Mouse (Mus musculus) myocyte (in vitro differentiated cells): Measurements from ENCODE around the gene Utp20. TPM values are rescaled to one million over a fixed set of nuclear protein-coding genes. Genes with fewer than 3 reads are reported as not detected.
"Not testable (repeated sequence)": the region's sequence is repeated elsewhere in the genome, so short reads cannot be mapped to it uniquely, and the experiment has no call there.

Experiments used
- H3K27me3 ChIP-seq: one replicate; pipeline ENCODE4 v1.6.1; 2011; ENCODE audit not compliant: control insufficient read depth, insufficient read depth, insufficient read length
- H3K36me3 ChIP-seq: one replicate; pipeline ENCODE4 v1.6.1; 2011; ENCODE audit not compliant: control insufficient read depth, insufficient read depth
- H3K4me2 ChIP-seq: one replicate; pipeline ENCODE4 v1.6.1; 2011; ENCODE audit warnings: low read depth, control low read depth
- H3K4me3 ChIP-seq: one replicate; pipeline ENCODE4 v1.5.1; 2011; ENCODE audit warnings: mild to moderate bottlenecking, control low read depth, moderate library complexity
- H3K79me2 ChIP-seq: one replicate; pipeline ENCODE4 v1.6.1; 2011; ENCODE audit not compliant: control insufficient read depth, insufficient read depth
- H3ac ChIP-seq: one replicate; pipeline ENCODE4 v1.6.1; 2011; ENCODE audit not compliant: control insufficient read depth, insufficient read length
- CEBPB ChIP-seq: IDR thresholded peaks from 2 replicates; pipeline ENCODE4 v1.6.1; 2011; ENCODE audit warnings: mild to moderate bottlenecking, moderate library complexity; ENCODE audit not compliant: poor library complexity, insufficient read depth, severe bottlenecking
- E2F4 ChIP-seq: IDR thresholded peaks from one replicate; pipeline ENCODE4 v1.6.1; 2011; ENCODE audit warnings: mild to moderate bottlenecking, control low read depth, moderate library complexity; ENCODE audit not compliant: insufficient read depth
- MAX ChIP-seq: IDR thresholded peaks from one replicate; pipeline ENCODE4 v1.6.1; 2011; ENCODE audit warnings: low read depth, mild to moderate bottlenecking, control low read depth
- MYOD1 ChIP-seq, 3 experiments: IDR thresholded peaks; one replicate each; pipeline ENCODE4 v1.6.1; 2011; ENCODE audit warnings: control low read depth in 2 of 3, low read depth in 2 of 3, mild to moderate bottlenecking in 2 of 3, moderate library complexity in 1 of 3; ENCODE audit not compliant: insufficient read length in 2 of 3, control insufficient read depth in 1 of 3
- MYOG ChIP-seq, 3 experiments: IDR thresholded peaks; one replicate each; pipeline ENCODE4 v1.6.1; 2011; ENCODE audit warnings: control low read depth in 2 of 3, low read depth in 2 of 3, mild to moderate bottlenecking in 2 of 3; ENCODE audit not compliant: insufficient read length in 2 of 3, control insufficient read depth in 1 of 3, insufficient read depth in 1 of 3
- POLR2A ChIP-seq: IDR thresholded peaks from one replicate; pipeline ENCODE4 v1.6.1; 2011; ENCODE audit warnings: low read depth, mild to moderate bottlenecking, control low read depth, moderate library complexity; ENCODE audit not compliant: insufficient read length
- POLR2AphosphoS2 ChIP-seq: IDR thresholded peaks from one replicate; pipeline ENCODE4 v1.6.1; 2011; ENCODE audit warnings: low read depth, control low read depth; ENCODE audit not compliant: insufficient read length
- REST ChIP-seq: IDR thresholded peaks from one replicate; pipeline ENCODE4 v1.6.1; 2011; ENCODE audit warnings: mild to moderate bottlenecking, control low read depth, moderate library complexity; ENCODE audit not compliant: insufficient read depth, insufficient read length
- SRF ChIP-seq: IDR thresholded peaks from one replicate; pipeline ENCODE4 v1.6.1; 2011; ENCODE audit warnings: low read depth; ENCODE audit not compliant: control insufficient read depth, insufficient read length
- TCF12 ChIP-seq: IDR thresholded peaks from one replicate; pipeline ENCODE4 v1.6.1; 2011; ENCODE audit warnings: mild to moderate bottlenecking, control low read depth; ENCODE audit not compliant: poor library complexity, insufficient read depth, severe bottlenecking
- TCF3 ChIP-seq: IDR thresholded peaks from one replicate; pipeline ENCODE4 v1.6.1; 2011; ENCODE audit warnings: low read depth, control low read depth; ENCODE audit not compliant: insufficient read length
- USF1 ChIP-seq: IDR thresholded peaks from one replicate; pipeline ENCODE4 v1.6.1; 2011; ENCODE audit warnings: low read depth, mild to moderate bottlenecking, control low read depth, moderate library complexity
- polyA plus RNA-seq: library from polyadenylated mRNA; unstranded; fragments of >200 nt; fragmentation: generic; extraction: Trizol; gene quantifications from one replicate; pipeline ENCODE4 v1.2.1, GENCODE M21; 2012; ENCODE audit warnings: missing spikeins

The Utp20 gene
- polyA plus RNA-seq, 1 experiment: 11.5 TPM

DNA sequence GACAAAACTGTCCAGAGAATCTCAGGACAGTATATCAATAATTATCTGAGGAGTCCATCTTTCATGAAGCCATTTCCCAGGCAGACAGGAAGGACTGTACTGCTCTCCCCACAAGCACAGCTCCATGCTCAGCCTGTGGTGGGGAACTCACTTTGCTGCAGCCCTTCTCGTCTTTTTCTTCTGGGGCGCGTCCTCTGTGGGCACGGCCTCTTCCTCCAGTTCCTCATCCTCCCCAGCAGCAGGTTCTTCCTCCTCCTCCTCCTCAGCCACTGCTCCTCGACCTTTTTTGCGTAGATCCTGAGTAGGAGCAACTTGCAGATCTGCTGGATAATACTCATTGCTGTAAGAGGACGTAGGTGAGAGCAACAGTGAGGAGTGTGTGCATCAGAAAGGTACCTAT, 31.4 kb downstream of the Utp20 start:
- Histone ChIP-seq H3K27me3 (no peaks in the 10 kb centered on the region), H3K36me3 (peaks cover 48% of the 10 kb centered on the region), H3ac (no peak overlapping the region), H3K4me3 (no peak overlapping the region), H3K4me2 (no peak overlapping the region), H3K79me2 (no peaks in the 10 kb centered on the region)
- TF ChIP-seq MYOG (IDR thresholded peaks at IDR 0.05; ENCODE audit: control insufficient read depth in 1 of 3, insufficient read depth in 1 of 3, insufficient read length in 2 of 3, low read depth in 2 of 3) (no peak), MAX (no peak), POLR2AphosphoS2 (no peak), TCF3 (no peak), USF1 (no peak), E2F4 (no peak), MYOD1 (IDR thresholded peaks at IDR 0.05; ENCODE audit: control insufficient read depth in 1 of 3, insufficient read length in 2 of 3, low read depth in 2 of 3) (no peak), SRF (no peak), TCF12 (no peak), REST (no peak), POLR2A (no peak), CEBPB (no peak)

GRCm38 (mm10) chr10:88794606-88795005, 32.0 kb downstream of the Utp20 start:
- Histone ChIP-seq H3K36me3 (peaks cover 45% of the 10 kb centered on the region), H3K27me3 (no peaks in the 10 kb centered on the region), H3K4me3 (no peak overlapping the region), H3ac (no peak overlapping the region), H3K4me2 (no peak overlapping the region), H3K79me2 (no peaks in the 10 kb centered on the region)
- no peak for TF ChIP-seq TCF12

- Histone ChIP-seq H3K79me2 (no peaks in the 10 kb centered on the region), H3ac (no peak overlapping the region), H3K4me3 (no peak overlapping the region), H3K36me3 (peaks cover 44% of the 10 kb centered on the region), H3K27me3 (no peaks in the 10 kb centered on the region), H3K4me2 (no peak overlapping the region)
- TF ChIP-seq REST (no peak), POLR2AphosphoS2 (no peak), CEBPB (no peak), MAX (no peak), SRF (no peak), TCF12 (no peak), E2F4 (no peak), POLR2A (no peak)
These were observed 32.9 kb downstream of the Utp20 start for GRCm38 (mm10) chr10:88793671-88794070.

DNA sequence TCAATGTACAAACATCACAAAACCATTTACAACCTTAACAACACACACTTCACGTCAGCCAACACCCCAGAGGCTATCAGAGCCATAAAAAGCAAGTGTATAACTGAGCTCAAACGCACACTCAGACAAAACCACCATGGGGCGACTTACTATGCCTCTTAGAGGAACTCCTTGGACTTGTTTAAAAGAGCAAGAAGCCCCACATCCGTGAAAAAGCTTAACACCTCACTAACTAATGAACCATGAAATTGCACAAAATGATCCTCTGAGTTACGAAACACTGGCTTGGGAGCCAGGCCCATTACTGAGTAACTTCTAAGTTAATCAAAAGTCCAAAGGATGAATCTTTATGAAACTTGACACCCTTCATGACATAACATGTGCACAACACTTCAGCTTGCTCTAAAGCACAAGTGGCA, 42.1 kb downstream of the Utp20 start:
- no peak for TF ChIP-seq SRF

DNA sequence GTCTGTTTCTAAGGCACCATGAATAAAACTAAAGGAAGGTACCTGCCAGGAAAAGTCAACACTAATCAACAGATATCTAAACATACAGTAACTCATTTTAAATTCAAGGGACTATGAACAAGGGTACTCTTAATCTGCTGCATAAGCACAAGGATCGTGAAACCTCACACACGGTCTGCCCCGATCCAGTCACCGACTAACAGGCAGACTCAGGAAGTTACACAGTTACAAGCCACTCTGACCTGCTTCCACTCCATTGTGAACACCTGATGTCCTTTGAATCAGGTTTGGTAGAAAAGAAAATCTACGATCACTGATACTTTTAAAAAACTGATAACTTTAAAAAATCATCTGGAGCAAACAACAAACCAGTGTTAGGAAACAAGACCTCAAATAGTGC, 42.7 kb downstream of the Utp20 start:
- Histone ChIP-seq H3K27me3 (no peaks in the 10 kb centered on the region), H3K36me3 (peaks cover 32% of the 10 kb centered on the region), H3K4me2 (no peak overlapping the region), H3ac (no peak overlapping the region), H3K4me3 (no peak overlapping the region), H3K79me2 (no peaks in the 10 kb centered on the region)
- no peak for TF ChIP-seq POLR2A
- TF ChIP-seq MAX: no peak
- no peak for TF ChIP-seq TCF3
- TF ChIP-seq MYOG (IDR thresholded peaks at IDR 0.05; ENCODE audit: control insufficient read depth in 1 of 3, insufficient read depth in 1 of 3, insufficient read length in 2 of 3, low read depth in 2 of 3): no peak
- no peak for TF ChIP-seq CEBPB
- TF ChIP-seq TCF12: no peak
- no peak for TF ChIP-seq E2F4
- no peak for TF ChIP-seq POLR2AphosphoS2
- TF ChIP-seq MYOD1 (IDR thresholded peaks at IDR 0.05; ENCODE audit: control insufficient read depth in 1 of 3, insufficient read length in 2 of 3, low read depth in 2 of 3): no peak
- no peak for TF ChIP-seq SRF
- TF ChIP-seq USF1: no peak
- no peak for TF ChIP-seq REST

More for the DNA sequence above, 42.1 kb downstream of the Utp20 start:
- no peaks in the 10 kb centered on the region for H3K27me3 ChIP-seq
- peaks cover 34% of the 10 kb centered on the region for H3K36me3 ChIP-seq
- H3K79me2 ChIP-seq: no peaks in the 10 kb centered on the region
- H3K4me3 ChIP-seq: no peak overlapping the region
- no peak overlapping the region for H3K4me2 ChIP-seq
- no peak overlapping the region for H3ac ChIP-seq

DNA sequence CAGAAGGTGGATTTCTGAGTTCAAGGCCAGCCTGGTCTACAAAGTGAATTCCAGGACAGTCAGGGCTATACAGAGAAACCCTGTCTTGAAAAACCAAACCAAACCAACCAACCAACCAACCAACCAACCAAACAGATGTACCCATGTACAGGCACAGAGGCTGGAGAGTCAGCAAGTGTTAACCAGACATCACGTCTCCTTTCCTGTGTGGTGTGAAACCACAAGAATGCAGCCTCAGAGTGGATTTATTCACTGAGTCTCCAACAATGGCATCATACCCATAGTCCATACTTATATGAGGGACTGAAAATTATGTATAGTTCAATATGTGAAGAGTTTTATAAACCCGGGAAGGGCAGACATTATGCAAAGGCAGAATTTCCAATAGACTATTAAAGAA, 43.5 kb downstream of the Utp20 start:
- peaks cover 30% of the 10 kb centered on the region for H3K36me3 ChIP-seq

More for the DNA sequence above, 43.5 kb downstream of the Utp20 start:
- not testable (repeated sequence) for H3K4me3 ChIP-seq, H3K27me3 ChIP-seq, H3K79me2 ChIP-seq, H3ac ChIP-seq, H3K4me2 ChIP-seq
